Mouse (Mus musculus) heart, adult 2 months (tissue): ENCODE results near the gene Crocc. TPM values are rescaled to one million over a fixed set of nuclear protein-coding genes. Genes with fewer than 3 reads are reported as not detected.

Source experiments
- DNase-seq, 2 experiments: peaks; one replicate each; pipeline ENCODE4 v3.0.0; 2021
- H3K27ac ChIP-seq: fragments of 200-600 bp; 2 replicates; pipeline ENCODE4 v1.8.1; 2022
- H3K27me3 ChIP-seq: fragments of 200-500 bp; 2 replicates; pipeline ENCODE4 v1.6.1; 2012; ENCODE audit warnings: mild to moderate bottlenecking, low read length, inconsistent platforms, mixed read lengths; ENCODE audit not compliant: control insufficient read depth, insufficient read depth
- H3K36me3 ChIP-seq: fragments of 200-500 bp; 2 replicates; pipeline ENCODE4 v1.6.1; 2012; ENCODE audit warnings: low read length, inconsistent platforms; ENCODE audit not compliant: control insufficient read depth, insufficient read depth
- H3K4me1 ChIP-seq: fragments of 200-500 bp; 2 replicates; pipeline ENCODE4 v1.6.1; 2011; ENCODE audit warnings: low read length; ENCODE audit not compliant: control insufficient read depth, insufficient read depth
- H3K4me3 ChIP-seq: fragments of 200-600 bp; 2 replicates; pipeline ENCODE4 v1.8.1; 2022
- H3K79me2 ChIP-seq: fragments of 200-500 bp; replicated peaks from 2 replicates; pipeline ENCODE4 v1.6.1; 2012; ENCODE audit warnings: mild to moderate bottlenecking, inconsistent platforms, low read length, moderate library complexity, mixed read lengths; ENCODE audit not compliant: control insufficient read depth, insufficient read depth
- H3K9ac ChIP-seq: fragments of 200-500 bp; 2 replicates; pipeline ENCODE4 v1.6.1; 2012; ENCODE audit warnings: low read depth, mild to moderate bottlenecking, control low read depth, inconsistent platforms, low read length, mixed read lengths
- CTCF ChIP-seq: fragments of 200-600 bp; IDR thresholded peaks from 2 replicates; pipeline ENCODE4 v1.8.1; 2022; ENCODE audit warnings: antibody characterized with exemption, mild to moderate bottlenecking, moderate library complexity
- EP300 ChIP-seq: fragments of 200-500 bp; IDR thresholded peaks from 2 replicates; pipeline ENCODE4 v1.6.1; 2011; ENCODE audit warnings: low read depth, low read length, control low read depth; ENCODE audit not compliant: insufficient read depth
- POLR2A ChIP-seq: fragments of 200-500 bp; IDR thresholded peaks from 2 replicates; pipeline ENCODE4 v1.6.1; 2011; ENCODE audit warnings: mild to moderate bottlenecking, low read depth, low read length, control low read depth; ENCODE audit not compliant: insufficient read depth
- WGBS: fragments of 180-500 bp; shearing (Covaris S2); methylation state at CpG from one replicate; pipeline ENCODE4 v1.1.7; 2018; 5-methylcytosine and 5-hydroxymethylcytosine counted together
- intact Hi-C: fragments of 180-260 bp; cut with DNase I; formaldehyde crosslinking; loops from one replicate; pipeline ENCODE4 v1.15.1; 2025
- polyA plus RNA-seq: library from polyadenylated mRNA; depleted of rRNA; stranded (reverse); fragments of >200 nt; gene quantifications from 2 replicates; pipeline ENCODE4 v1.2.3, GENCODE M21; 2012
- total RNA-seq, 2 experiments: library from RNA; stranded (reverse); gene quantifications; 2 replicates each; pipeline ENCODE4 v1.2.3; 2021

Gene Crocc
- total and polyA plus RNA-seq, 3 experiments: 4.6 to 5.1 (median 4.9) TPM

GRCm38 (mm10) chr4:141020811-141021613, 39.3 kb downstream of the Crocc start:
- H3K79me2 ChIP-seq: no peaks in the 10 kb centered on the region
- no peaks in the 10 kb centered on the region for H3K36me3 ChIP-seq
- H3K27me3 ChIP-seq: no peaks in the 10 kb centered on the region
- WGBS: 25% methylated on average over 14 of the region's 14 CpGs
- DNase-seq: peak; percentile 68 to 76
- H3K9ac ChIP-seq: 0 out of 2 replicates have a peak overlapping the region, but pooled peaks have one; percentile 33
- peak overlapping the region; percentile 26; the same call in 1 of the 2 replicates for H3K27ac ChIP-seq
- intact Hi-C loops: loop anchor here (10.0 kb wide), 1 partner anchor 296 kb away; no protein-coding TSS in a partner anchor
- TF ChIP-seq CTCF (no peak), POLR2A (no peak), EP300 (no peak)
- H3K4me3 ChIP-seq: no peak overlapping the region
- peaks cover 12% of the 10 kb centered on the region for H3K4me1 ChIP-seq

- Histone ChIP-seq H3K4me3 (no peak overlapping the region), H3K27me3 (no peaks in the 10 kb centered on the region), H3K36me3 (no peaks in the 10 kb centered on the region), H3K79me2 (no peaks in the 10 kb centered on the region), H3K4me1 (peaks cover 13% of the 10 kb centered on the region), H3K9ac (no peak overlapping the region), H3K27ac (no peak overlapping the region)
- 95% methylated on average over 17 of the region's 17 CpGs for WGBS
- DNase-seq: no peak
- intact Hi-C loops: loop anchor here (10.0 kb wide), 1 partner anchor 295 kb away; no protein-coding TSS in a partner anchor
- TF ChIP-seq CTCF (no peak), POLR2A (no peak), EP300 (no peak)
Measured at GRCm38 (mm10) chr4:141020220-141020619, 40.1 kb downstream of the Crocc start.

GRCm38 (mm10) chr4:141017657-141018436, 42.5 kb downstream of the Crocc start:
- Histone ChIP-seq H3K27me3 (no peaks in the 10 kb centered on the region), H3K79me2 (no peaks in the 10 kb centered on the region), H3K9ac (no peak overlapping the region), H3K36me3 (no peaks in the 10 kb centered on the region), H3K4me3 (no peak overlapping the region), H3K4me1 (peaks cover 12% of the 10 kb centered on the region), H3K27ac (no peak overlapping the region)
- intact Hi-C loops: no loop called here
- TF ChIP-seq CTCF (no peak), POLR2A (no peak), EP300 (no peak)
- 88% methylated on average over 29 of the region's 29 CpGs for WGBS
- no peak for DNase-seq

- intact Hi-C loops: no loop called here
- no peak overlapping the region; the same call in 1 of the 2 replicates for H3K27ac ChIP-seq
- peak; percentile 41 to 55 for DNase-seq
- H3K79me2 ChIP-seq: no peaks in the 10 kb centered on the region
- no peak overlapping the region for H3K4me3 ChIP-seq
- WGBS: 35% methylated on average over 9 of the region's 9 CpGs
- H3K4me1 ChIP-seq: peaks cover 12% of the 10 kb centered on the region
- no peak overlapping the region for H3K9ac ChIP-seq
- no peaks in the 10 kb centered on the region for H3K27me3 ChIP-seq
- H3K36me3 ChIP-seq: no peaks in the 10 kb centered on the region
- no peak for TF ChIP-seq POLR2A
- TF ChIP-seq CTCF: no peak
- TF ChIP-seq EP300: 0 out of 2 replicates have a peak, but pooled peaks have one; percentile 13
Measured at GRCm38 (mm10) chr4:141016311-141016710, 44.0 kb downstream of the Crocc start.

- no peak overlapping the region for H3K4me3 ChIP-seq
- no peak overlapping the region for H3K9ac ChIP-seq
- peaks cover 6% of the 10 kb centered on the region for H3K4me1 ChIP-seq
- peak in 1 of 2 experiments; percentile 45 for DNase-seq
- H3K27ac ChIP-seq: no peak overlapping the region
- H3K79me2 ChIP-seq: no peaks in the 10 kb centered on the region
- TF ChIP-seq POLR2A: no peak
- TF ChIP-seq EP300: no peak
- no peak for TF ChIP-seq CTCF
- H3K36me3 ChIP-seq: no peaks in the 10 kb centered on the region
- intact Hi-C loops: no loop called here
- 56% methylated on average over 7 of the region's 7 CpGs for WGBS
- no peaks in the 10 kb centered on the region for H3K27me3 ChIP-seq
Measured at GRCm38 (mm10) chr4:141015356-141015755, 45.0 kb downstream of the Crocc start.
